Mouse (Mus musculus) bone marrow, adult 2 months (tissue): ENCODE results near the gene Mtcl1.

Source experiments
- CTCF ChIP-seq: fragments of 200-500 bp; IDR thresholded peaks from 2 replicates; pipeline ENCODE4 v1.5.1; 2011; ENCODE audit warnings: low read length, control low read depth; ENCODE audit not compliant: control insufficient read depth, insufficient read depth
- POLR2A ChIP-seq: fragments of 200-500 bp; IDR thresholded peaks from 2 replicates; pipeline ENCODE4 v1.6.1; 2011; ENCODE audit warnings: low read depth, mild to moderate bottlenecking, control low read depth, low read length, borderline replicate concordance; ENCODE audit not compliant: control insufficient read depth

DNA sequence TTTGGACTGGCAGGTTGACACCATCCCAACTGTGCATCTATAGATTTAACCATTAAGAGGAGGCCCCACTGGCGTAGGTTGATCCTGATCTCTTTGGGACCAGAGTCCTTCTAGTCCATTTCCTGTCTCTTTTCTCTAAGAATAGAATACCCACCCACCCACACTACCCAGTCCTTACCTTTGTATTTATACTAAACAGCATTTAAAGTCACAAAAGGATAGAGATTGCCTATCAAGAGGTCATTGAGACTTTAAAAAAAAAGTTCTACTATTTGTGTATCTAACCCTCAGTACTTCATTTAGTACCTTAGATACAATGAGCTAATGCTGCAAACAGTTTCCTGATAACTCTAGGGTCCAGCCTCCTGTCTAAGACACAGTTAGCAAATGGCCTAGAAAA is 35.2 kb downstream of the Mtcl1 start:
- TF ChIP-seq CTCF (no peak), POLR2A (no peak)
